Mouse (Mus musculus) cerebellum, adult 11 months (tissue): ENCODE measurements at regions not wholly inside any gene's neighbourhood (a gene's known extent, or its start where the extent isn't known, plus 50 kb on each side); places are given as distances from the start of the nearest gene placed in this dataset.
A peak's percentile ranks its signal among the peaks of the same experiment; 100 is the strongest.

Source experiments
- DNase-seq: peaks from one replicate; pipeline ENCODE4 v3.0.0; 2022

- DNase-seq: no peak
These were observed 72.9 kb downstream of the Manea start for GRCm38 (mm10) chr4:26273754-26274153.

GRCm38 (mm10) chr4:26259230-26260029 is 87.3 kb downstream of the Manea start:
- no peak for DNase-seq

- DNase-seq: no peak
These were observed 90.8 kb downstream of the Manea start for GRCm38 (mm10) chr4:26255889-26256288.

- peak; percentile 45 for DNase-seq
These were observed 98.5 kb downstream of the Manea start for GRCm38 (mm10) chr4:26247925-26248856.

GRCm38 (mm10) chr4:26223267-26223666 is 123.4 kb downstream of the Manea start:
- DNase-seq: no peak
